Mouse (Mus musculus): ENCODE results near the gene Rmi1. TPM values are rescaled to one million over a fixed set of nuclear protein-coding genes. Genes with fewer than 3 reads are reported as not detected.

Gene Rmi1
- polyA plus RNA-seq, 1 experiment from 2014 or later = 24.7 TPM

- Histone ChIP-seq H3K36me3 (peaks cover 38% of the 10 kb centered on the region), H3K4me3 (no peak overlapping the region), H3K27ac (no peak overlapping the region), H3K4me1 (replicated peaks) (0 out of 2 replicates have a peak, but pooled peaks cover 5% of the 10 kb centered on the region), H3K9ac (no peak overlapping the region), H3K4me2 (no peak overlapping the region), H3K27me3 (no peaks in the 10 kb centered on the region), H3K9me3 (0 out of 2 replicates have a peak, but pooled peaks cover 4% of the 10 kb centered on the region)
- ATAC-seq (ENCODE audit: low FRiP score) = no peak
- 97% methylated on average over 4 of the region's 4 CpGs for WGBS
These were observed 9.0 kb downstream of the Rmi1 start for GRCm38 (mm10) chr13:58411073-58411472.

- H3K27ac ChIP-seq = no peak overlapping the region
- H3K4me1 ChIP-seq (replicated peaks) = 0 out of 2 replicates have a peak, but pooled peaks cover 5% of the 10 kb centered on the region
- no peaks in the 10 kb centered on the region for H3K27me3 ChIP-seq
- no peak overlapping the region for H3K4me3 ChIP-seq
- H3K4me2 ChIP-seq = no peak overlapping the region
- no peak for ATAC-seq (ENCODE audit: low FRiP score)
- H3K36me3 ChIP-seq = peaks cover 30% of the 10 kb centered on the region
- H3K9me3 ChIP-seq = 0 out of 2 replicates have a peak, but pooled peaks cover 4% of the 10 kb centered on the region
- H3K9ac ChIP-seq = no peak overlapping the region
- WGBS = 83% methylated on average over 6 of the region's 6 CpGs
These were observed 13.3 kb downstream of the Rmi1 start for GRCm38 (mm10) chr13:58415374-58415773.

- Histone ChIP-seq H3K4me3 (no peak overlapping the region), H3K4me2 (no peak overlapping the region), H3K27ac (no peak overlapping the region), H3K4me1 (replicated peaks) (0 out of 2 replicates have a peak, but pooled peaks cover 5% of the 10 kb centered on the region), H3K9ac (no peak overlapping the region), H3K36me3 (peaks cover 27% of the 10 kb centered on the region), H3K27me3 (no peaks in the 10 kb centered on the region), H3K9me3 (0 out of 2 replicates have a peak, but pooled peaks cover 4% of the 10 kb centered on the region)
- WGBS = 88% methylated on average over 5 of the region's 5 CpGs
- ATAC-seq (ENCODE audit: low FRiP score) = no peak
These were observed 13.8 kb downstream of the Rmi1 start for GRCm38 (mm10) chr13:58415838-58416237.

GRCm38 (mm10) chr13:58418656-58419055 is 16.6 kb downstream of the Rmi1 start:
- no peak overlapping the region for H3K27ac ChIP-seq
- 0 out of 2 replicates have a peak, but pooled peaks cover 5% of the 10 kb centered on the region for H3K4me1 ChIP-seq (replicated peaks)
- WGBS = 79% methylated on average over 4 of the region's 4 CpGs

GRCm38 (mm10) chr13:58419266-58419665 is 17.2 kb downstream of the Rmi1 start:
- no peak overlapping the region for H3K4me3 ChIP-seq
- 0 out of 2 replicates have a peak, but pooled peaks cover 5% of the 10 kb centered on the region for H3K4me1 ChIP-seq (replicated peaks)
- H3K9ac ChIP-seq = no peak overlapping the region
- H3K27ac ChIP-seq = no peak overlapping the region
- 92% methylated on average over 1 of the region's 1 CpGs for WGBS
- no peak overlapping the region for H3K4me2 ChIP-seq
- H3K9me3 ChIP-seq = no peaks in the 10 kb centered on the region
- ATAC-seq (ENCODE audit: low FRiP score) = no peak
- H3K36me3 ChIP-seq = 0 out of 2 replicates have a peak, but pooled peaks cover 3% of the 10 kb centered on the region
- H3K27me3 ChIP-seq = no peaks in the 10 kb centered on the region

More at GRCm38 (mm10) chr13:58418656-58419055, 16.6 kb downstream of the Rmi1 start:
- ATAC-seq (ENCODE audit: low FRiP score) = no peak
- no peaks in the 10 kb centered on the region for H3K9me3 ChIP-seq
- H3K9ac ChIP-seq = no peak overlapping the region
- no peak overlapping the region for H3K4me2 ChIP-seq
- 0 out of 2 replicates have a peak, but pooled peaks cover 6% of the 10 kb centered on the region for H3K36me3 ChIP-seq
- H3K4me3 ChIP-seq = no peak overlapping the region
- no peaks in the 10 kb centered on the region for H3K27me3 ChIP-seq

- Histone ChIP-seq H3K4me2 (no peak overlapping the region), H3K27me3 (no peaks in the 10 kb centered on the region), H3K9me3 (no peaks in the 10 kb centered on the region), H3K27ac (no peak overlapping the region), H3K4me3 (no peak overlapping the region), H3K36me3 (0 out of 2 replicates have a peak, but pooled peaks cover 3% of the 10 kb centered on the region), H3K9ac (no peak overlapping the region), H3K4me1 (replicated peaks) (no peaks in the 10 kb centered on the region)
- WGBS = 80% methylated on average over 4 of the region's 4 CpGs
- ATAC-seq (ENCODE audit: low FRiP score) = no peak
These were observed 19.0 kb downstream of the Rmi1 start for GRCm38 (mm10) chr13:58421026-58421425.

- Histone ChIP-seq H3K9me3 (no peaks in the 10 kb centered on the region), H3K27ac (no peak overlapping the region), H3K4me3 (no peak overlapping the region), H3K4me2 (no peak overlapping the region), H3K4me1 (replicated peaks) (0 out of 2 replicates have a peak, but pooled peaks cover 7% of the 10 kb centered on the region), H3K27me3 (no peaks in the 10 kb centered on the region), H3K36me3 (no peaks in the 10 kb centered on the region), H3K9ac (no peak overlapping the region)
- no peak for ATAC-seq (ENCODE audit: low FRiP score)
- 91% methylated on average over 4 of the region's 4 CpGs for WGBS
These were observed 20.2 kb downstream of the Rmi1 start for GRCm38 (mm10) chr13:58422242-58422641.

GRCm38 (mm10) chr13:58423061-58423660 is 21.1 kb downstream of the Rmi1 start:
- H3K9ac ChIP-seq = no peak overlapping the region
- H3K4me1 ChIP-seq (replicated peaks) = 0 out of 2 replicates have a peak, but pooled peaks cover 7% of the 10 kb centered on the region

GRCm38 (mm10) chr13:58439716-58440115 is 37.7 kb downstream of the Rmi1 start:
- Histone ChIP-seq H3K36me3 (no peaks in the 10 kb centered on the region), H3K4me2 (no peak overlapping the region), H3K4me3 (no peak overlapping the region), H3K9me3 (no peaks in the 10 kb centered on the region), H3K9ac (no peak overlapping the region), H3K27ac (no peak overlapping the region), H3K4me1 (replicated peaks) (0 out of 2 replicates have a peak, but pooled peaks cover 3% of the 10 kb centered on the region), H3K27me3 (no peaks in the 10 kb centered on the region)
- WGBS = 46% methylated on average over 2 of the region's 2 CpGs
- no peak for ATAC-seq (ENCODE audit: low FRiP score)

More at GRCm38 (mm10) chr13:58423061-58423660, 21.1 kb downstream of the Rmi1 start:
- Histone ChIP-seq H3K36me3 (no peaks in the 10 kb centered on the region), H3K4me2 (no peak overlapping the region), H3K9me3 (no peaks in the 10 kb centered on the region), H3K27me3 (no peaks in the 10 kb centered on the region), H3K4me3 (no peak overlapping the region), H3K27ac (no peak overlapping the region)
- 72% methylated on average over 10 of the region's 10 CpGs for WGBS
- no peak for ATAC-seq (ENCODE audit: low FRiP score)

GRCm38 (mm10) chr13:58443326-58443725 is 41.3 kb downstream of the Rmi1 start:
- no peak overlapping the region for H3K4me2 ChIP-seq
- H3K36me3 ChIP-seq = no peaks in the 10 kb centered on the region
- H3K27me3 ChIP-seq = no peaks in the 10 kb centered on the region
- 56% methylated on average over 4 of the region's 4 CpGs for WGBS
- H3K27ac ChIP-seq = no peak overlapping the region
- H3K4me3 ChIP-seq = no peak overlapping the region
- 0 out of 2 replicates have a peak, but pooled peaks cover 3% of the 10 kb centered on the region for H3K4me1 ChIP-seq (replicated peaks)
- H3K9me3 ChIP-seq = no peaks in the 10 kb centered on the region
- no peak overlapping the region for H3K9ac ChIP-seq
- no peak for ATAC-seq (ENCODE audit: low FRiP score)

GRCm38 (mm10) chr13:58443787-58444186 is 41.7 kb downstream of the Rmi1 start:
- H3K27ac ChIP-seq = no peak overlapping the region
- H3K36me3 ChIP-seq = no peaks in the 10 kb centered on the region
- WGBS = 72% methylated on average over 7 of the region's 7 CpGs
- H3K27me3 ChIP-seq = no peaks in the 10 kb centered on the region
- 0 out of 2 replicates have a peak, but pooled peaks cover 3% of the 10 kb centered on the region for H3K4me1 ChIP-seq (replicated peaks)
- no peak for ATAC-seq (ENCODE audit: low FRiP score)
- H3K9ac ChIP-seq = no peak overlapping the region
- H3K9me3 ChIP-seq = no peaks in the 10 kb centered on the region
- no peak overlapping the region for H3K4me2 ChIP-seq
- no peak overlapping the region for H3K4me3 ChIP-seq

GRCm38 (mm10) chr13:58446541-58446940 is 44.5 kb downstream of the Rmi1 start:
- no peaks in the 10 kb centered on the region for H3K36me3 ChIP-seq
- H3K4me2 ChIP-seq = no peak overlapping the region
- no peak overlapping the region for H3K4me3 ChIP-seq
- no peak overlapping the region for H3K27ac ChIP-seq
- ATAC-seq (ENCODE audit: low FRiP score) = no peak
- WGBS = 76% methylated on average over 2 of the region's 2 CpGs
- no peaks in the 10 kb centered on the region; the same call in 1 of the 2 replicates for H3K4me1 ChIP-seq (replicated peaks)
- H3K9me3 ChIP-seq = no peaks in the 10 kb centered on the region
- no peak overlapping the region for H3K9ac ChIP-seq
- H3K27me3 ChIP-seq = peaks cover 2% of the 10 kb centered on the region; the same call in 1 of the 2 replicates
